Mouse (Mus musculus): ENCODE data around the gene Mvp.

The Mvp gene

GRCm38 (mm10) chr7:127020031-127020430, 5.6 kb upstream of the Mvp start:
- DNase-seq (ENCODE audit: extremely low spot score, low spot score), result no peak

DNA sequence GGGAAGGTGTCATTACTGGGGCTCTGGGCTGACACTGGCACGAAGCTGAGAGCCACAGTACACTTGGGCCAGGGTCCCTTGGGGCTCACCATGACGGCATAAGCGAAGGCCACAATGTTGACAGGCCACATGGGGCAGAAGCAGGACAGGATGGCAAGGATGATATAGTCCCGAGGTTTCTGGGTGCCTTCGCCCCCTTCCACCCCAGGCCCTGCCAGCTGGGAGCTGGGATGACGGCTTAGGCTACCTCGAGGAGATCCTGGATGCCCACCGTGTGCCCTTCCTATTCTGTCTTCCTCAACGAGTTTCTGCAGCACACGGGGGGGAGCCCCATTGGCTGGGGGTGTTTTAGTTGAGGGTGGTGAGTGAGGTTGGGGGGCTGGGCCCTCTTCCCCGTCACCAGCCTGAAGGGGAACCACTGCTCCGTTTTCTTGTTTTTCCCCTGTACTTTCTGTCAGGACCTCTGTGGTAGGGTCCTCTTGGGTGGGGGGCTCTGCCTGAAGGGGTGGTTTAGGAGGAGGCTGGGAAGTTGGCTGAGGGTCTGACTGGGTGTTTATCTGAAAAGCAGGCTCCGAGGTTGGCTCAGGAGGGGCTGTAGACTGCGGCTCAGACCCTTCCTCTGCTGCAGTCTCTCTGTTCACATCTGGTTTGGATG, 5.0 kb upstream of the Mvp start:
- DNase-seq (ENCODE audit: extremely low spot score, low spot score), result no peak

- no peak for DNase-seq (ENCODE audit: extremely low spot score, low spot score)
These were observed 4.2 kb upstream of the Mvp start for GRCm38 (mm10) chr7:127018416-127019305.

GRCm38 (mm10) chr7:127017950-127018345, 3.5 kb upstream of the Mvp start:
- DNase-seq (ENCODE audit: extremely low spot score, low spot score), result peak; percentile 15

DNA sequence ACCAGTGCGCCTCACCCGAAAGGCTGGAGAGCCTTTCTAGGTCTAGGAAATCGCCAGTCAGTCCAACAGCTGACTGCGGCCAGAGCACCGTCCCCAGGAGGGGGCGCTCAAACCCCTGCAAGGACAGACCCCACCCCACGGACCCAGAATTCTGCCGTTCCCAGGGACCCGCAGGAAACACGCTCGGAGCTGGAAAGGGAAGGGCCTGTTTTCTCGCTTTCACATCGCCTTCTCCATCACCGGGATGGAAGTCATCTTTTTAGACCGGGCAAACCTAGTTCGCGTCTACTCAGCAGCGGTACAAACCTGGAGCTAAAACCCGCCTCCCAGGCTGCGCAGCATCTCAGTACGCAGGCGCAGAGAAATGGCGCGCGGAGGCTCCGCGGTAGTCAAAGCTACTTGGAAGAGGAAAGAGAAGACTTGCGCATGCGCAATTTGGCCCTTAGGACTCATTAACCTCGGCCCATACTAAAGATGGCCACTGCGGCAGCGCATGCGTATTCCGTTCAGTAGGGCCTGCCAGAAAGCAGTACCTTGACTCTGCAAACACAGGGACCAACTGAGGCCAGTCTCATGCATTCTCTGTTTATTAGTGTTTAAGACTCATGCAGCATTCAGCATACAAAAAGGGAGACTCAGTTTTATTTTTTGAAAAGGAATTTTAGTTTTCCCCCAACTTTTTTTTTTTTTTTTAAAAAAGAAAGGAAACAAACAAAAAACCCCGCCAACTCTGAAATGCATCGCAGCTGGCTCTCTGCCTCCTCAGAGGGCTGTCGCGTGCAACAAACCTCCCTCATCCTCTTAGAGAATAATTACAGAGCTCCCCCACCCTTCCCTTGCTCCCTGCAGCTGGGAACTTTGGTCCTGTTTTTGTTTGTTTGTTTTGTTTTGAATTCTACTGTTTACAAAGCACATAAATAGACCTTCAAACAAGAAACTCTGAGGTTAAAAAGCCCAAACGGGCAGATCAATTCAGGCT, 2.8 kb upstream of the Mvp start, which contains the start of gene Pagr1a:
Pagr1a (minus strand) TSS at position 382 of the 979 bp plus-strand sequence.
- DNase-seq (ENCODE audit: extremely low spot score, low spot score), result peak; percentile 98

- DNase-seq (ENCODE audit: extremely low spot score, low spot score), result no peak
These were observed 2.1 kb upstream of the Mvp start for GRCm38 (mm10) chr7:127016486-127016938.

DNA sequence TGATC, 1.9 kb upstream of the Mvp start, which contains the start of gene Pagr1b:
Pagr1b (minus strand) TSS at position 4 of the 5 bp plus-strand sequence.
- no peak for DNase-seq (ENCODE audit: extremely low spot score, low spot score)

- peak; percentile 51 for DNase-seq (ENCODE audit: extremely low spot score, low spot score)
These were observed 1.7 kb upstream of the Mvp start for GRCm38 (mm10) chr7:127016081-127016480.

GRCm38 (mm10) chr7:127014993-127015392, 572 bp upstream of the Mvp start:
- DNase-seq (ENCODE audit: extremely low spot score, low spot score), result no peak

DNA sequence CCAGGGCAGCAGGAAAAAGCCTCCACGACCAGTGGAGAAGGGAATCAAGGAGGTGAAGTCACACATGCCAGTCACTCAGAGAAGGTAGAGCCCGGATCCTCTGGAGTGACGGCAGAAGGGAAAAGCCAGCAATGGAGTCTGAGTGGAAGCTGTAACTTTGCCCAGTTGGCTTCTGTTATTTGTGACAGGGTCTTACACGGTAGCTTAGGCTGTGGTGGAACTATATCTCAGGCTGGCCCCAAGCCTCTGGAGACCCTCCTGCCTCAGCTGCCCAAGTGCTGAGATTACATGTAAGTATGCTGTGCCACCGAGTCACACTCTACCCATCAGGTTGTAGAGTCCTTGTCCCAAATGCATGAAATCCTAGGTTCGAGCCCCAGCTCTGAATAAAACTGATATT, 1.0 kb downstream of the Mvp start:
- no peak for DNase-seq (ENCODE audit: extremely low spot score, low spot score)

DNA sequence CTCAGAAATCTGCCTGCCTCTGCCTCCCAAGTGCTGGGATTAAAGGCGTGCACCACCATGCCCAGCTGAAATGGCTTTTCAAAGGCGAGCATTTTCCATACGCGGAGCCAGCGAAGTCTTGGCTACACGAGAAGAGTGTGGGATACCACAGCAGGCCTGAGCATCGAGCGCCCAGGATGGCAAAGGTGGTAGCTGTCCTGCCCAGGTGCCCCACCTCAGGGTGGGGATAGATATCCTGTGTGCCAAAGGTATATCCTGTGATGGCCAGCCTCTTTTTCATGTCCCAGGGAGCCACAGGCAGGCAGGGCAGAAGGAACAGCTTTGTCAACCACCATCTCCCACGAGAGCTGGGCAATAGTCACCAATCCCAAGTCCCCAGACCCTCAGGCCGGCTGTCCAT, 1.6 kb downstream of the Mvp start:
- no peak for DNase-seq (ENCODE audit: extremely low spot score, low spot score)

- DNase-seq (ENCODE audit: extremely low spot score, low spot score), result no peak
These were observed 2.0 kb downstream of the Mvp start for GRCm38 (mm10) chr7:127012374-127012773.

- DNase-seq (ENCODE audit: extremely low spot score, low spot score), result no peak
These were observed 2.7 kb downstream of the Mvp start for GRCm38 (mm10) chr7:127011717-127012116.

GRCm38 (mm10) chr7:127011051-127011450, 3.4 kb downstream of the Mvp start:
- no peak for DNase-seq (ENCODE audit: extremely low spot score, low spot score)

DNA sequence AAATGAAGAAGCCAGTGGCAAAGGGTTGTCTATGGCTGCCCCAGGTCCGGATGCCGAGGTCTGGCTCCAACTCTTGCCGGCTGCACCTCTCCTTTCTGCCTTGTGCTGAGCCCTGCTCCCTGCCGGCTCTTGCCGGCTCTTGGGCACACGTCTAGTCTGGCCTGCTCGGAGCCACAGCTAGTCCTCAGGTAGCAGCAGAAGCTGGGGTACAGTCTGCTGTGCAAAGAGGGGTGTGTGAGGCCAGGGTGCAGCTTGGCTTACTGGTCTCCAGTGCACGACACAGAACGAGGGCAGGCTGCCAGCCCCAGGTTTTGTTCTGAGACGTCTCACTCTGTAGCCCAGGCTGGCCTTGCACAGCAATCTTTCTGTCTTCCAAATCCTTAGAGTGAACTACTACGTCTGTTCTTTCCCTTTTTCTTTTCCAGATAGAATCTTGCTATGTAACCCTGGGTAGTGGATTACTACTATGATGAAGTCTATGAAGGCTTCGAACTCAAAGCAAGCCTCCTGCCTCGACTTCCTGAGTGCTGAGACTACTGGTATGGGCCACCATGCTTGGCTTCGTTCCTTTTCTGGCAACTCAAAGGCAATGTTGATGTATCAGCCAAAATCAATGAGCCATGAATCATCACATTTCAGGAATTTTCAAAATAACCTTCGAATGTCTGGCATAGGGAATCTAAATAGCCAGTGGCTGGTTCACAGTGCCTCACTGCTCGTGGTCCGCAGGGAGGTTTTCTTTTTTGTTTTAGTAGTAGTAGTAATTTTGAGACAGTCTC, 4.9 kb downstream of the Mvp start:
- no peak for DNase-seq (ENCODE audit: extremely low spot score, low spot score)

DNA sequence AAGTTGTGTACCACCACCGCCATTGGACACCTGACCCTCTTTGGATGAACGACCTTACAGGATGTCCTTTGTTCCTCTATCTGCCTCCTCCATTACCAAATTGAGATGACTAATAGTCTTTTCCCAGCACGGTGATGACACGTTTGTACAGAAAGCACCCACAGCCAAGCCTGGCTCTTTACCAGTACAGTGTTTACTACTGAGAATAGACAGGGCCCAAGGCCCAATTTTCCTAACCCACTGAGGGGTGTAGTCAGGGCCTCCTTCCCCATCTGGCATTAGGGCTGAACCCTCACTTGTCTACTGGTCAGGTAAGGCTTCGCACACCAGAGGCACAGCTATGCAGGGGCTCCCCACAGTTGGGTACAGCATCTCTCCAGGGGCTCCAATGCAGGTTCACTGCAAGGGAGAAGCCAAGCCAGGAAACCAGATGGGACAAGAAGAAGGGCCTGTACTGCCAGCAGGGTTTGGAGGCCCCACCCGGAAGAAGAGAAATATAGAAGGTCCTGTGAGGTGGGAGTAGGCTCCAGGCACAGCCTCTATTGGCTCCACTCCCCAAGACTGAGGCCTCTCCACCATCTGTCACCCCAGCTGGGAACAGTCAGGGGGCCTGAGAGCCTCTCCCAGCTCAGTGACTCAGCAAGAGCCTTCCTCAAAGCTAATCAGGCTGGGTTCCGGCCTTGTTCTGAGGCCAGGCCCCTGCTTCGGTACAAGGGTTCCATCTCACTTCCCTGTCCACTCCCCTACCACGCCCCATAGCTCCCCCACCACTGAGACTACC, 6.0 kb downstream of the Mvp start:
- no peak for DNase-seq (ENCODE audit: extremely low spot score, low spot score)

- no peak for DNase-seq (ENCODE audit: extremely low spot score, low spot score)
These were observed 7.0 kb downstream of the Mvp start for GRCm38 (mm10) chr7:127007313-127008024.

DNA sequence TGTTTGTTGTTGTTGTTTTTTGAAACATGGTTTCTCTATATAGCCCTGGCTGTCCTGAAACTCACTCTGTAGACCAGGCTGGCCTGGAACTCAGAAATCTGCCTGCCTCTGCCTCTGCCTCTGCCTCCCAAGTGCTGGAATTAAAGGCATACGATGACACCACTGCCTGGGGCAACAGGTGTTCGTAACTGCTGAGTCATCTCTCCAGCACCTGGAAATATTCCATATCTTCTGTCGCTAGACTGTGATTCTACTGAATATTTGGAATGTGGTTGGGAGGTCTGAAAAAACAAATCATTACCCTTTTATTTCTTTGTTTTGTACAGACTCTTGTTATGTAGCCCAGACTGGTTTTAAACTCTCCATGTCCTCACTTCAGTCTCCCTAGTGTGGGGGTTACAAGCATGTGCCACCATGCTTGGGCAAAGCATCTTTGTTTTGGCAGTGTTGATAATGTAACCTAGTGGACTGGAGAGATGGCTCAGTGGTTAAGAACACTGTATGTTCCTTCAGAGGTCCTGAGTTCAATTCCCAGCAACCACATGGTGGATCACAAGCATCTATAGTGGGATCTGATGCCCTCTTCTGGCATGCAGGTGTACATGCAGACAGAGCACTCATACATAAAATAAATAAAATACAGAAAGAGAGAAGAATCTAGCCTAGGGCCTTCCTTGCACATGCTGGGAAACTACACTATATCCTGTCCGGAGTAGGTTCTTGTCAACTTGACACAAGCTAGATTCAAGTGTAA, 10.1 kb downstream of the Mvp start:
- DNase-seq (ENCODE audit: extremely low spot score, low spot score), result no peak

- DNase-seq (ENCODE audit: extremely low spot score, low spot score), result no peak
These were observed 10.8 kb downstream of the Mvp start for GRCm38 (mm10) chr7:127003620-127004019.

All from neural tube, embryonic 10.5 days (tissue).